Mouse (Mus musculus) forebrain, embryonic 10.5 days (tissue): ENCODE data around the gene Cby3. TPM values are rescaled to one million over a fixed set of nuclear protein-coding genes. Genes with fewer than 3 reads are reported as not detected.
"Not testable (repeated sequence)": the region's sequence is repeated elsewhere in the genome, so short reads cannot be mapped to it uniquely, and the experiment has no call there.

ENCODE experiments used
- DNase-seq: peaks from one replicate; pipeline ENCODE4 v3.0.0-alpha.2; 2017; ENCODE audit warnings: low spot score; ENCODE audit errors: extremely low spot score
- H3K27ac ChIP-seq: fragments of 300-500 bp; sonication (generic); 2 replicates; pipeline ENCODE4 v1.5.1; 2016; ENCODE audit warnings: mild to moderate bottlenecking
- H3K27me3 ChIP-seq: fragments of 300-500 bp; sonication (generic); 2 replicates; pipeline ENCODE4 v1.6.1; 2016; ENCODE audit warnings: mild to moderate bottlenecking; ENCODE audit not compliant: poor library complexity, severe bottlenecking
- H3K36me3 ChIP-seq: fragments of 300-500 bp; sonication (generic); replicated peaks from 2 replicates; pipeline ENCODE4 v1.6.1; 2016; ENCODE audit warnings: mild to moderate bottlenecking, moderate library complexity
- H3K4me1 ChIP-seq: fragments of 300-500 bp; sonication (generic); 2 replicates; pipeline ENCODE4 v1.6.1; 2016
- H3K4me3 ChIP-seq: fragments of 300-500 bp; sonication (generic); 2 replicates; pipeline ENCODE4 v1.5.1; 2016; ENCODE audit warnings: mild to moderate bottlenecking, moderate library complexity
- H3K9me3 ChIP-seq: fragments of 300-500 bp; sonication (generic); 2 replicates; pipeline ENCODE4 v1.6.1; 2016; ENCODE audit warnings: mild to moderate bottlenecking, moderate library complexity
- WGBS: fragments of 180-500 bp; shearing (Covaris S2); methylation state at CpG from one replicate; pipeline ENCODE4 v1.1.7; 2016; 5-methylcytosine and 5-hydroxymethylcytosine counted together
- polyA plus RNA-seq: library from polyadenylated mRNA; unstranded; fragments of >200 nt; fragmentation: Nextera tagmentation; extraction: Ambion mirVana; gene quantifications from 2 replicates; pipeline ENCODE4 v1.2.1, GENCODE M21; 2016

Gene Cby3
- polyA plus RNA-seq, 1 experiment from 2014 or later: 0.57 TPM

DNA sequence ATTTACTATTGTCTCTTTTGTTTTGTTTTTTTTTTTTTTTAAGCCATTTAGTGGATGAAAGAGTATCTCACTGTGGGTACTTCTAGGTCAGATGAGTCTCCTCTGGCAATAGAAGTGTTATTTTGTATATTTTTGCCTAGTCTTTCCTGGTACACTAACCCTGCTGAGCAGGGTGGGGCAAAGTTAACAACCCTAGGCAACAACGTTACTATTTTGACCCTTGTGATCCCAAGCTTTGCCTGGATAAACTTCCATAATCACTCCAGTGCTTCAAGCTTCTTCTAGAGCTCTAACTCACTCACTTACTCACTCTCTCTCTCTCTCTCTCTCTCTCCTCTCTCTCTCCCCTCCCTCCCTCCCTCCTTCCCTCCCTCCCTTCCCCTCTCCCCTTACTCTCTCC is 18.1 kb upstream of the Cby3 start:
- Histone ChIP-seq H3K9me3 (no peaks in the 10 kb centered on the region), H3K36me3 (no peaks in the 10 kb centered on the region), H3K4me1 (no peaks in the 10 kb centered on the region), H3K4me3 (no peak overlapping the region), H3K27me3 (no peaks in the 10 kb centered on the region), H3K27ac (no peak overlapping the region)
- WGBS: 63% methylated on average over 1 of the region's 1 CpGs
- no peak for DNase-seq

- 67% methylated on average over 4 of the region's 4 CpGs for WGBS
- Histone ChIP-seq H3K4me1 (no peaks in the 10 kb centered on the region), H3K36me3 (no peaks in the 10 kb centered on the region), H3K27me3 (no peaks in the 10 kb centered on the region), H3K4me3 (no peak overlapping the region), H3K9me3 (no peaks in the 10 kb centered on the region), H3K27ac (no peak overlapping the region)
- no peak for DNase-seq
These were observed 17.4 kb upstream of the Cby3 start for GRCm38 (mm10) chr11:50336891-50337290.

DNA sequence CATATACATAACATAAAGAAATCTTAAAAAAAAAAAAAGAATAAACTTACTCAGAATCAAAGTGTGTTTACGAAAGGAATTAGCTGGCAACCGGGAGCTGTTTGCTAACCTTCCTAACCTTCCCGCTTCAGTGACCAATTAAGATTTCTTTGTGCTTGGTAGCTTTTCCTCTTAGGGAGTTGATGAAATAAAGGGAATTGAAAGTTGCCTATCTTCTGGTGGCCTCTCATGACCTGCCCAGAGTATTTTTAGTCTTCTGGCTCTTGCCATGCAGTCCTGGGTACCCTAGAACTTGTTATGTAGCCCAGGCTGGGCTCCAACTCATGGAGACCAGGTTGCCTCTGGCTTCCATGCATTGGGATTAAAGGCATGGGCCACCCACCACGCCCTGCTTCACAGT is 8.8 kb upstream of the Cby3 start:
- Histone ChIP-seq H3K27ac (no peak overlapping the region), H3K4me1 (no peaks in the 10 kb centered on the region), H3K9me3 (no peaks in the 10 kb centered on the region), H3K36me3 (no peaks in the 10 kb centered on the region), H3K27me3 (no peaks in the 10 kb centered on the region), H3K4me3 (no peak overlapping the region)
- no peak for DNase-seq
- 82% methylated on average over 4 of the region's 4 CpGs for WGBS

DNA sequence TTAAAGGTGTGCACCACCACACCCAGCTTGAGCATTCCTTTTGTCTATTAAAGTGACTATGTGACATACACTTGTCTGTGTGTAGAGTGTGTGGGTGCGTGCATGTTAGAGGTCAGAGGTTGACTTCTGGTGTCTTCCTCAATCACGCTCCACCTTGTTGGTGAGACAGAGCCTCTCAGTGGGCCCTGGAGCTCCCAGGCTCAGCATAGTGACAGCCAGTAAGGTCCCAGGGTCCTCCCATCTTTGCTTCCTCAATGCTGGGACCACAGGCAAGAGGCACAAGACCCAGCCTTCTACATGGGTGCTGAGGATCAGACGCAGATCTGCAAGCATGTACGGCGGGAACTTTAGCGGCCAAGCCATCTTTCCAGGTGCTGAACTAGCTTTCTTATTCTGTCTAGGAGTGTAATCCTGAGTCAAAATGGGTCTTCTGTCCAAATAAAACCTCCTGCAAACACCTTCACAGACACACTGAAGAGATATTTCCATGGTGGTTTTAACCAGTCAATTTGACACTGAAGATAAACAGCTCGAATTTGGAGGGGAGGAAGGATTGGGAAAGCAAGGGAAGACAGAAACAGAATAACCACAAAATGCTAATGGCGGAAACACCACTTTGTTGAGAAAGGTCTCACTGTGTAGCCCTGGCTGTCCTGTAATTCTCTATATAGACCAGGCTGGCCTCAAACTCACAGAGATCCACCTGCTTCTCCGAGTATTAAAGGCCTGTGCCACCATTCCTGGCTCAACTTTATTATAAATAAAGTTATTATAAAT is 7.8 kb upstream of the Cby3 start:
- Histone ChIP-seq H3K36me3 (no peaks in the 10 kb centered on the region), H3K27me3 (no peaks in the 10 kb centered on the region), H3K9me3 (no peaks in the 10 kb centered on the region), H3K27ac (no peak overlapping the region), H3K4me1 (no peaks in the 10 kb centered on the region), H3K4me3 (no peak overlapping the region)
- DNase-seq: no peak
- 90% methylated on average over 9 of the region's 9 CpGs for WGBS

- Histone ChIP-seq H3K36me3 (no peaks in the 10 kb centered on the region), H3K4me1 (no peaks in the 10 kb centered on the region), H3K27ac (no peak overlapping the region), H3K27me3 (peaks cover under 1% of the 10 kb centered on the region; the same call in 1 of the 2 replicates), H3K9me3 (no peaks in the 10 kb centered on the region), H3K4me3 (no peak overlapping the region)
- no peak for DNase-seq
- WGBS: 91% methylated on average over 2 of the region's 2 CpGs
These were observed 2.1 kb upstream of the Cby3 start for GRCm38 (mm10) chr11:50352177-50352576.

- Histone ChIP-seq H3K36me3 (no peaks in the 10 kb centered on the region), H3K9me3 (no peaks in the 10 kb centered on the region), H3K27ac (no peak overlapping the region), H3K4me1 (peaks cover 11% of the 10 kb centered on the region), H3K27me3 (peaks cover 28% of the 10 kb centered on the region), H3K4me3 (no peak overlapping the region)
- DNase-seq: no peak
- WGBS: 80% methylated on average over 3 of the region's 3 CpGs
These were observed 589 bp downstream of the Cby3 start for GRCm38 (mm10) chr11:50354851-50355250.

DNA sequence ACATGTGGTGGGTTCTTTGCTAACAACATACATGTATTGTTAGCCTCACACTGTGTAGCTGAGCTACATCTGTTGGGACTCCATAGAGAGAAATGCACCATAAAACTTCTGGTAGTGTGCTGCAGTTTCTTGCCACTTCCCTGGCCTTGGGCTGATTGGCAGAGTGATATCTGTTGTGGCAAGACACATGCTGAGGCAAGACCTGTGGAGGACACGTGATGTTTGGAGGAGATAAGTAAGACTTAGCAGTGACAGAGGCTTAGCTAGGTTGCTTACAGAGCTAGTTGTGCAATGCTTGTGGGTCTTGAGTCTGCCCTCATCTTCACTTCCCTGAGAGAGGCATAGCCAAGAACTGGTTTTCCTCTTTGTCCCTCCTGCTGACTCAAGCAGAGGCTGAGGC is 1.1 kb downstream of the Cby3 start:
- H3K36me3 ChIP-seq: no peaks in the 10 kb centered on the region
- peaks cover 11% of the 10 kb centered on the region for H3K4me1 ChIP-seq
- H3K27ac ChIP-seq: no peak overlapping the region
- WGBS: 76% methylated on average over 1 of the region's 1 CpGs
- peaks cover 33% of the 10 kb centered on the region for H3K27me3 ChIP-seq
- no peak for DNase-seq
- no peak overlapping the region for H3K4me3 ChIP-seq
- H3K9me3 ChIP-seq: no peaks in the 10 kb centered on the region

DNA sequence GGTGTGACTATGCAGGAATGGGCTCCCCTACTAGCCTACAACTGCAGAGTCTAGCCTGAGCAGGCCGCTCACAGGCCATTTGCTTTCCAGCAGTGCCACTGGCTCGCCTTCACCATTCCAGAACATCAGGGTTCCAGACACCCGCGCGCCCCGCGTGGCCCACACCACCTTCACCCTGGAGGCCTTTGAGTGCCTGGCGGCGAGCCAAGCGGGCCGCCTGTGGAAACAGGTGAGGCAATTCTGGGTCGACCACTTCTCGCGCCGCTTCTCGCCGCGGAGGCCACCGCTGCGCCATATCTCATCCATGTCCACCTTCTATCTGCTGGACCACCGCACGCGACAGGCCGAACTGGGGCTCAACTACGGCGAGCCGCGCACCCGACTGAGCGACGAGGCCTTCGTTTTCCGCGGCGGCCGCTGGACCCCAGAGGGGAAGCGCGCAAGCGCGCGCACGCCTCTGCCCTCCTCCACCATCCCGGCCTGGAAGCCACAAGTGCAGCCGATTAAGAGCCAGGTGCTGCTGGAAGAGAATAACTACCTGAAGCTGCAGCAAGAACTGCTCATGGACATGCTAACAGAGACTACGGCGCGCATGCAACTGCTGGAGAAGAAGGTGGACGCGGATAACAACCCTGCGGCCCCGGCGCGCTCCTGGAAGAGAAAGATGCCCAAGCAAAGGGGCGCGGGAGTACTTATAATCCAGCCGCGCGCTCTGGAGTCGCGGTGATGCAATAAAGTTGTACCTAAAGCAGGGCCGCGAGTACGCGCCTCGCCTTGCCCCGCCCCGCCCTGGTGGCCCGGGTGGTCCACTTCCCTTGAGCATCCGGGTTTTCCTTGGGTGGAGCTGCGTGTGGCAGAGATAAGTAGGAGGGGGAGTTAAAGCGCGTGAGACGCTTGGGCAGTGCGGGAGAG is 4.9 kb downstream of the Cby3 start:
- peak overlapping the region; percentile 87 for H3K27ac ChIP-seq
- peak; percentile 72 for DNase-seq
- H3K4me3 ChIP-seq: peak overlapping the region; percentile 65
- H3K9me3 ChIP-seq: no peaks in the 10 kb centered on the region
- peaks cover 11% of the 10 kb centered on the region for H3K4me1 ChIP-seq
- H3K36me3 ChIP-seq: no peaks in the 10 kb centered on the region
- peaks cover 49% of the 10 kb centered on the region for H3K27me3 ChIP-seq
- WGBS: 4% methylated on average over 74 of the region's 74 CpGs

DNA sequence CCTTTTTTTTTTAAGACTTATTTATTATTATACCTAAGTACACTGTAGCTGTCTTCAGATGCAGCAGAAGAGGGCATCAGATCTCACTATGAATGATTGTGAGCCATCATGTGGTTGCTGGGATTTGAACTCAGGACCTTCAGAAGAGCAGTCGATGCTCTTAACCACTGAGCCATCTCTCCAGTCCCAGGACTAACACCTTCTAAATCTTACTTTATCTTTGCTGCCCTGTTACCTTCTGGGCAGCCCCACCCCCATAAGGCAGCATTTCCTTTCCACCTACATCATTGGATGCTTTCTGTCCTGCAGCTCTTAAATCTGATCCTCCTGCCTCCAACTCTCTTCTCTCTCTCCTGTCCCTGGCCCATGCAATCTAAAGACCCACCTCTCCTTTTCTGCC is 7.0 kb downstream of the Cby3 start:
- not testable (repeated sequence) for H3K27ac ChIP-seq, H3K4me3 ChIP-seq, H3K36me3 ChIP-seq, H3K9me3 ChIP-seq, DNase-seq
- H3K27me3 ChIP-seq: peaks cover 49% of the 10 kb centered on the region
- peaks cover 11% of the 10 kb centered on the region for H3K4me1 ChIP-seq
- WGBS: 89% methylated on average over 1 of the region's 1 CpGs

GRCm38 (mm10) chr11:50364548-50364947 is 10.3 kb downstream of the Cby3 start:
- Histone ChIP-seq H3K36me3 (no peaks in the 10 kb centered on the region), H3K27ac (no peak overlapping the region)
- 11% methylated on average over 4 of the region's 4 CpGs for WGBS

DNA sequence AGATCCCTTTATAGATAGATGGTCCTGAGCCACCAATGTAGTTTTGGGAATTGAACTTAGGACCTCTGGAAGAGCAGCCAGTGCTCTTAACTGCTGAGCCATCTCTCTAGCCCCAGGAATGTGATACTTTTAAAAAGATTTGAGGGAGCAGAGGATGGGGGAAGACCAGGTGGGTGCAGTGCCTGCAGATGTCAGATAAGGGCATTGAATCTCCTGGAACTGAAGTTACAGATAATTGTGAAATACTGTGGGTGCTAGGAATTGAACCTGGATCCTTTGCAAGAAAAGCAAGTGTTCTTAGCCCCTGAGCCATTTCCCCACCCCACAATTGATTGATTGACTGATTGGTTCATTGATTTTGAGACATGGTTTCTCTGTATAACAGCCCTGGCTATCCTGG is 11.1 kb downstream of the Cby3 start:
- DNase-seq: no peak
- no peaks in the 10 kb centered on the region for H3K9me3 ChIP-seq

More at GRCm38 (mm10) chr11:50364548-50364947, 10.3 kb downstream of the Cby3 start:
- peak; percentile 67 for DNase-seq
- no peak overlapping the region for H3K4me3 ChIP-seq
- H3K9me3 ChIP-seq: no peaks in the 10 kb centered on the region
- H3K27me3 ChIP-seq: peaks cover 24% of the 10 kb centered on the region
- peaks cover 2% of the 10 kb centered on the region for H3K4me1 ChIP-seq

DNA sequence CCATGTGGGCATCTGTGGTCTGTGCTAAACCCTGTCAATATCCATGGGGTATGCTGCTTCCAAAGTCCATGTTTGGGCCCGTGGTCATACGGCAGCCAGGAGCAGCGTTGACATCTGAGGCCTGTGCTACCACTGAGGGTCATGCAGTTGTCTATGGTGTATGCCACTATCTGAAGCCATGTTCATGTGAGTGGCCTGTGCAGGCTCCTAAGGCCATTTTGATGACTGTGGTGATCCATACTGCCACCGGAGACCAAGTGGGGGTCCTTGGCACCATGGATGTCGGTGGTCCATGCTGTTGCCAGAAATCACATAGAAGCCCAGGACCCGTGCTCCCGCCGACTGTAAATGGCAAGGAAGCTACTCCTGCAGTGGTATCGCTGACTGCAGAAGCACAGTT is 13.3 kb downstream of the Cby3 start:
- Histone ChIP-seq H3K36me3 (no peaks in the 10 kb centered on the region), H3K27ac (no peak overlapping the region), H3K27me3 (0 out of 2 replicates have a peak, but pooled peaks cover 5% of the 10 kb centered on the region), H3K9me3 (no peaks in the 10 kb centered on the region), H3K4me3 (no peak overlapping the region), H3K4me1 (peaks cover 16% of the 10 kb centered on the region)
- no peak for DNase-seq
- 93% methylated on average over 9 of the region's 9 CpGs for WGBS

More for the DNA sequence above, 11.1 kb downstream of the Cby3 start:
- H3K4me1 ChIP-seq: no peaks in the 10 kb centered on the region
- no peaks in the 10 kb centered on the region for H3K36me3 ChIP-seq
- H3K27me3 ChIP-seq: peaks cover 16% of the 10 kb centered on the region
- no peak overlapping the region for H3K4me3 ChIP-seq
- no peak overlapping the region for H3K27ac ChIP-seq

- peaks cover 10% of the 10 kb centered on the region; the same call in 1 of the 2 replicates for H3K27me3 ChIP-seq
- H3K9me3 ChIP-seq: no peaks in the 10 kb centered on the region
- H3K27ac ChIP-seq: no peak overlapping the region
- H3K4me1 ChIP-seq: peaks cover 16% of the 10 kb centered on the region
- no peaks in the 10 kb centered on the region for H3K36me3 ChIP-seq
- DNase-seq: no peak
- H3K4me3 ChIP-seq: no peak overlapping the region
- 94% methylated on average over 5 of the region's 5 CpGs for WGBS
These were observed 15.2 kb downstream of the Cby3 start for GRCm38 (mm10) chr11:50369360-50369911.
